Mouse (Mus musculus) adrenal gland, postnatal 36 days (tissue): ENCODE measurements around the gene Mfap2. TPM values are rescaled to one million over a fixed set of nuclear protein-coding genes. Genes with fewer than 3 reads are reported as not detected.

Experiments
- DNase-seq, 2 experiments: peaks; one replicate each; pipeline ENCODE4 v3.0.0; 2021; ENCODE audit warnings: mixed read lengths in 1 of 2
- long read RNA-seq, 2 experiments: library from polyadenylated mRNA; stranded (forward); transcript quantifications; one replicate each; pipeline ENCODE4 v2.0.0; 2021; ENCODE audit warnings: borderline sequencing depth in 2 of 2
- total RNA-seq, 2 experiments: library from RNA; stranded (reverse); gene quantifications; 2 replicates each; pipeline ENCODE4 v1.2.3; 2021

The Mfap2 gene
- 10 to 100 TPM in 1 of 2 experiments, 1 to 10 TPM in 1; 8.4 to 10.5 TPM for total RNA-seq
- long read RNA-seq, experiment 1, partial matches to known transcripts: 3 of 7 reads
- long read RNA-seq, experiment 1, other reads (novel, unspliced or antisense): 1 of 7 reads
- long read RNA-seq, experiment 2, transcript Mfap2-201 (9 exons, 1,073 nt): major isoform, 5 of 6 reads
- long read RNA-seq, experiment 2, partial matches to known transcripts: 0 of 6 reads
- long read RNA-seq, experiment 2, other reads (novel, unspliced or antisense): 1 of 6 reads

DNA sequence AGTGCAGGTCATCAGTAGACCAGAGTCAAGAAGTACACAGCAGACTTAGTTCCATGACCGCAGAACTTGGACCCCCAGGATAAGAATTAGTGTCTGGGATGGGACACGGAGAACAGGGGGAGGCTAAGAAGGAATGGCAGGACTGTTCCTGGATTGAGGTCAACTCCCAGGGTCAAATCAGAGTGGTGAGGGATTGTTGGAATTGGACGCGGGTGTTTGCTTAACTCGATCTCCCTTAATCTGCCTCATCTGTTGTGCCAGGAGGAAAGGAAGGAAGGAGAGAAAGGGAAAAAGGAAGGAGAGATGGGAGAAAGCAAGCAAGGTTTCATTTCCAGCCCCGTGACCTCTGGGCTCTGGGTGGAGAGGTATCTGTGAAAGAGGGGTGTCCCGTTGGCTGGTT is at the start of gene Mfap2:
Mfap2 (plus strand) TSS at position 301 of the 400 bp plus-strand sequence.
- DNase-seq: no peak

DNA sequence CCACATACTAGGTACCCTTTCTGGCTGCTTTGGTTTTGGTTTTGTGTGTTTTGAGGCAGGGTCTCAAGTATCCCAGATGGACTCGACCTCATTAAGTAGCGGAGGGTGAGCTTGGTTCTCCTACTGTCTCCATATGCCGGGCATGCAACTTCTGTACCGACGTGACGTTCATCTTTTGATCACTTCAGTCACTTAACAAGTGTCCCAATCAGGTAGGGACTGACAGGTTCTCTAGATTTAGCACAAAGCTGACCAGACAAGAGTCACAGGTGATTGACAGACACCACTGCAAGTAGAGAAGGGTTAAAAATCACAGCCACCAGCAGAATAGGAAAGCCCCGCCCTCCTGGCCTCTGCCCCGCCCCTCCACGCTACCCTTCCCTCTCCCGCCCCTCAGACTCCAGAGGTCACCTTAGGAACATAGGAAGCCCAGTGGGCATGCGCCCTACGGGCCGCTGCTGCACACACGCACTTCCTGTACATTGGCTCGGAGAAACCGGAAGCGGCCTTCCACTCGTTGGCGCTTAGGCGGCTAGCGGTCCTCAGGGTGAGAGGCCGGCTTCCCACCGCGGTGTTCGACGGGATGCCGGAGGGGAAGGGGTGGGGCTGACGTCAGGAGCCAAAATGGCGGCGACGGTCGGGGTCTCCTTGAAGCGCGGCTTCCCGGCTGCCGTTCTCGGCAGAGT is 49.3 kb upstream of the Mfap2 start, which contains the start of gene Sdhb:
Sdhb (plus strand) TSS at position 423 of the 686 bp plus-strand sequence.
- peak; percentile 97 to 98 for DNase-seq

DNA sequence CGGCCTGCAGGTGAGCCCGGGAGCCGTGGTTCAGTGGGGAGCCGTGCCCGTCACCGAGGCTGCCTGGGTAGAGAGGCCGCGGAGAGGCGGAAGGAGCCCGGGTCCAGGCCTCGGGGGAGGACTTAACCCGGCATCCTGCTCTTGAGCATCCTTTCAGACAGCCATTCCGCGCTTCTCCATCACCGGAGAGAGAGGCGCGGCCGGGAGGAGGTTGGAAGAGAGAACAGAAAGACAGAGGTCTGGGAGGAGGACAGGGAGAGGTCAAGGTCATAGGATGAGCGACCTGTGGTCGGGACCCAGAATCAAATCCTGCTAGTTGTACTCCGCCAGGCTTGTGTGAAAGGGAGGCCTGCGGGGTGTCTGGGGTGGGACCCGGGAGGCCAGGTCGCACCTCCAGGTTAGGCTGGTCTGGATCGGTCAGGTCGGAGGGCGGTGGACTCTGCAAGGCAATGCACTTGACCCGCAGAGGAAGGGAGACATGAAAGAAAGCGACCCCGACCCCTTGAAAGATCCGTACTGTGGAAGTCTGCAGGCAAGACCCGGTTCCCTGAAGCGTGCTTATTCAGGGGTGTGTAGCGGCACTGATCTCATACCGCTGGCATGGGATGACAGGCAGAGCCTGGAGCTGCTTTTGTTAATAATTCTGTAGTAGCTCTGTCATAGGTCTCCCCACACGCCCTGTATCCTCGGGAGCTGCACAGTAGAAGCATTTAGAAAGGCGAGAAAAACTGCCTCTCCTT is 48.6 kb upstream of the Mfap2 start:
- DNase-seq: no peak

- no peak for DNase-seq
Measured at GRCm38 (mm10) chr4:140962207-140962909, 47.9 kb upstream of the Mfap2 start.

DNA sequence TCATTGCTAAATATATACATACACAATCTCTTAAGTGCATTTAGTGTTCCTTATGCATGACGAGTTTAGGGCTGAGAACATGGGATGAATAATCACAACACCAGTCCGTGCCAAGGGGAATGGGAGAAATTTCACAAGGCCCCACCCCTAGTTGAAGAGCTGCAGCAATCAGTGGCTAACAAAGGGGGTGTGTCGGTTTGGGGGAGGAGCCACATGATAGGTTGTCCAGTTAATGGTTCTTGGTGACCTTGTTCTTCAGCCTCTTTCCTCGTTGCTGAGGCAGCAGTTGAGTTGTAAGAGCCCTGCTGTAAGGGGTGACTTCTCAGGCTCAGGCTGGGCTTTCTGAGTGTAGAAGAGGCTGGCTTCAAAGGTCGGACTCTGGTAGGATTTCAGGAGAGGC is 47.3 kb upstream of the Mfap2 start:
- DNase-seq: peak; percentile 88 to 90

DNA sequence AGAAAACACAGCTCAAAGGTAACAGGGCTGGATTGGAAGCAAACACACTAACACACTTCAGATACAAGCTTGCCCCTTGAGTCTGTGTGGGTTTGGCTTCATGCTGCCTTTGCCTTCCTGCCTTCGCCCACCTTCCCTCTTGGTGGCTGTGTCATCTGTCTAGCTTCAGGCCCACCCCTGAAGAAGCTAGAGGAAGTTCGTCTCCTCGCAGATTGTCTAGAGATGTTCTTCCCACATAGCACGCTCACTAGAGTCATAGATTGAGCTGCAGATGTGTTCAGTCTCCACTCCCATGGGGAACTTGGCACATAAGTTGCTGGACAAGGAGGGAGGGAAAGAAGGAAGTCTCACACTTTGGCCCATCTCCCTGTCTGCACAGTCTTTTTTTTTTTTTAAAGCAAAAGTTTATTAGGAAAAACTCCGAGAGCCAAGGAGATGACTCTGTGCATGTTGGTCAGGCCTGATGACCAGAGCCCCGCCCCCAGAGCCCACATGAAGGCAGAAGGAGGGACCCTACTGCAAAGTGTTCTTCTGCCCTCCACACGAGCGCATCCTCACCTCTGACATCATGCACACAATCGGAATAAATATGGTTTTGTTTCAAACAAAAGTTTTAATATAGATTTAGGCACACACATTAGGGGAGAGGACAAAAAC is 46.1 kb upstream of the Mfap2 start:
- DNase-seq: no peak

GRCm38 (mm10) chr4:140964620-140965019 is 45.6 kb upstream of the Mfap2 start:
- peak; percentile 89 to 90 for DNase-seq

DNA sequence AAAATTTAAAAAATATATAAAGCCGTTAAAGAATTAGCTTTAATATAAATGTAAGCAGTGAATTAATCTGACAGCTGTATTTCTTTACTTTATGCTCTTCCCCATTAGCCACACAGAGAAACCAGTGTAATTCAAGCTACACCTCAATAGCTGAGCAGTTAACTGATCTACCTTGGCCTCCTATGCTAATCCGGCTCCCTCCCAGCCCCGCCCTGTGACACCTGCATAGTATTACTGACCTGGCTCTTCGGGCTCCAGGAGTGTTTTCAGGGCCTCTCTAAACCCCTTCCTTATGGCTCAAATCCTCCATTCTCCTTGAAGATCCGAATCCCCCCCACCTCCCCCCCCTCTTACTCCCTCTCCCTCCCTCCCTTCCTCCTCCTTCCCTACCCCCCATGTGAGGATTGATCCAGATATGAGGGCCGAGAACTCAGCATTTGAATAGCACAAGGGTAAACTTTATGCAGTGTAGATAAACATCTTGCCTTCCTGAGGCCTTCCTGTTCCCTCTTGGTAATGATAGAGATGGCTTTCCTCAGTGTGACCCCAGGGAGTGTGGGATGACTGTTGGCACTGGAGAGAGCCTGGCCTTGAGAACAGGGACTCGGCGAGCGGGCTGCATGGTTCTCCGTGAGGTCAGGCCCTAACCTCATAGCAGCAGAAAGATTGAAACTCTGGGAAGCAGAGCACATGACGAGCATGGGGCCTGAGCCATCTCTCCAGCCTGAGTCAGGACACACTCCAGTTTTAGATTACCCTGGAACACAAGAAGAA is 42.6 kb upstream of the Mfap2 start:
- peak; percentile 59 to 64 for DNase-seq

DNA sequence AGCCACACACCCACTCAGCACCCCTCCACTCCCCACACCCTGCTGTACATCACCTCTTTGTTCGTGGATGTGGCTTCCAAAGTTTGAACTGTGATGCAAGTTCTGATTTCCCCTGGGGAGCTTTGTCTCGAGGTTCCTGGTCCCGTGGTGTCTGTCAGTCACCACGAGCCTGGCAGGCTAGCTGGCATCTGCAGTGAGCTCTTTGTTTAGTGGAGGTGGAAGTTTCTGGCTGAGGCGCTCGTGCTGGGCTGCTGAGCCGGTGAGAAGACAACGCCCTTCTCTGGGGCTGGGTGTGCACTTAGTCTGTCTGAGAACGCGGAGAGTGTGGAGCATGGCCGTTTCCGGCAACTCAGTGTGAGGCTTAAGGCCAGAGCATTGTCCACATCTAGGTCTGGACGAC is 38.5 kb upstream of the Mfap2 start:
- no peak for DNase-seq

DNA sequence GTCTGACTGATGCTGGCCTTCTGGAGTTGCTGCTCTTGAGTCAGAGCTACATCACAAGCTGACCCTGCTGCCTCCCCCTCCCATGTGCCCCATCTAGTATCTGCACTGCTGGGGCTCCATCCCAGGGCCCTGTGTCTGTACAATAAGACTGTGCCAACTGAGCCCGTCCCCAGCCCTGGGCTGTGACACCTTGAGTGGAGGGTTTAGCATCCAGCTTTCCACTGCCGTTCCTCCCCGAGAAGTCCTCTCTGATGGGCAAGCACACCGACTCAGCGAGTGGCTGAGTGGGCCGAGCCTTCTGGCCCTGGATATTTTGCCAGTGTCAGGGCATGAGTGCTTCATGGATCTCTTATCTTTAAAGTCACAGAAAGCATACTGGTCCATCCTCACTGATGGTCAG is 35.8 kb upstream of the Mfap2 start:
- DNase-seq: no peak

GRCm38 (mm10) chr4:140975356-140975755 is 34.9 kb upstream of the Mfap2 start:
- DNase-seq: no peak

DNA sequence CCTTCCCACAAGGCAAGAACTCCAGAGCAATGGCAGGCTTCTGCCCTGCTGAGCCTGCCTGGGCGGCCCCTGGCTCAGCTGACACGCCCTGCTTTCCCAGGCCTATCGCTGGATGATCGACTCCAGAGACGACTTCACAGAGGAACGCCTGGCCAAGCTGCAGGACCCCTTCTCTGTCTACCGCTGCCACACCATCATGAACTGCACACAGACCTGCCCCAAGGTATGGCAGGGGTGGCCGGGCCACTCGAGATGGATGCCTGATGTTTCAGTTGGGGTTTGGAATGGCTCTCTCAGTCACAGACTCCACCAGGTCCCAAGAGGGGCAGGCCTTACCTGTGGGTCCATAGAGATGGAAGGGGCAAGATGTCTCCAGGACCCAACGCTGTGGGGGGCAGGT is 32.9 kb upstream of the Mfap2 start:
- DNase-seq: no peak

- peak; percentile 83 to 87 for DNase-seq
Measured at GRCm38 (mm10) chr4:140977886-140978692, 32.1 kb upstream of the Mfap2 start.

GRCm38 (mm10) chr4:140981605-140982004 is 28.6 kb upstream of the Mfap2 start:
- no peak for DNase-seq

DNA sequence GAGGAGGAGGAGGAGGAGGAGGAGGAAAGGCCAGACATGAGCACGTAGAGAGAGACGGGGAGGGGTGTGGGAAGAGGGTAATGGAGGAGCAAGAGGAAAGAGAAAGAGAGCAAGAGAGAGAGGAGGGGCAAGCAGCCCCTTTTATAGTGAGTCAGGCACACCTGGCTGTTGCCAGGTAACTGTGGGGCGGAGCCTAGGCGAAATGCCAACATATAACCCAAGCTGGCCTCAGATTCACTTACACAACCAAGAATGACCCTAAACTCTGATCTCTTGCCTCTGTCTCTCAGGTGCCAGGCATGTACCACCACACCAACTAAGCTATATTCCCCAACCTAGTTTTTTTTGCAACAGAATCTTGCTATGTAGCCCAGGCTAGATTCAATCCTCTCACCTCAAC is 27.4 kb upstream of the Mfap2 start:
- no peak for DNase-seq

- DNase-seq: no peak
Measured at GRCm38 (mm10) chr4:140983442-140983841, 26.8 kb upstream of the Mfap2 start.

GRCm38 (mm10) chr4:140984544-140984943 is 25.7 kb upstream of the Mfap2 start:
- DNase-seq: no peak

GRCm38 (mm10) chr4:140986024-140986710 is 24.1 kb upstream of the Mfap2 start:
- DNase-seq: no peak

DNA sequence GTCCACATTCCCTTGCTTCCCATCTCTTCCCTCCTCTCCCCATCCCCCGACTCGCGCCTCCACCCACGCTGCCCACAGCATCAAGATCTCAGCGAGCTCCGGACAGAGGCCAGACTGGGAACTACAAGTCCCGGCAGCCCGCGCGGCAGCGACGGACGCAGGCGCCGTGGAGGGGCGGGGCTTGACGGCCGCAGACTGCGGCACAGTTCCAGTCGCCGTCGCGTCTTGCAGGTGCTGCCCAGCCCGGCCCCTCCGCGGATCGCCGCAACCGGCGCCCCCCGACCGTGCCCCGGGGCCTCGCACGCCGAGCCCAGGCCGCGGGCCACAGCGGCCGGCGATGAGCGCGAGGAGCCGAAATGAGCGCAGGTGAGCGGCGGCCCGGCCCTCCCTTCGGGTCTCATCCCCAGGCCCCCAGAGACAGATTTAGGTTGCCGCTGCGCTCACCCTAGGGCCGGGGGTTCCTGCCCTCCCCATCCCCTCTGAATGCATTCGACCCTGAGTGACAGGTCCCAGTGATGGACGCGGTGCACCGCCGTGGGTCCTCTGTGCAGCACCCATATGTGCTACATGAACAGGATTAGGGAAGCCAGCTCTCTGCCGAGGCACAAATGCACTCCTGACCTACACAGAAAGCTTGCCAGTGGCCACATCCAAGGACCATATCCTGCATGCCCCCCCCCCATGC is 23.4 kb upstream of the Mfap2 start, which contains the start of gene Atp13a2:
Atp13a2 (plus strand) TSS at position 163 of the 685 bp plus-strand sequence.
- DNase-seq: peak; percentile 94 to 97
